Mouse (Mus musculus): ENCODE data around the gene Enox1. TPM values are rescaled to one million over a fixed set of nuclear protein-coding genes. Genes with fewer than 3 reads are reported as not detected.

The Enox1 gene
- polyA plus RNA-seq, 1 experiment = 0.65 TPM

DNA sequence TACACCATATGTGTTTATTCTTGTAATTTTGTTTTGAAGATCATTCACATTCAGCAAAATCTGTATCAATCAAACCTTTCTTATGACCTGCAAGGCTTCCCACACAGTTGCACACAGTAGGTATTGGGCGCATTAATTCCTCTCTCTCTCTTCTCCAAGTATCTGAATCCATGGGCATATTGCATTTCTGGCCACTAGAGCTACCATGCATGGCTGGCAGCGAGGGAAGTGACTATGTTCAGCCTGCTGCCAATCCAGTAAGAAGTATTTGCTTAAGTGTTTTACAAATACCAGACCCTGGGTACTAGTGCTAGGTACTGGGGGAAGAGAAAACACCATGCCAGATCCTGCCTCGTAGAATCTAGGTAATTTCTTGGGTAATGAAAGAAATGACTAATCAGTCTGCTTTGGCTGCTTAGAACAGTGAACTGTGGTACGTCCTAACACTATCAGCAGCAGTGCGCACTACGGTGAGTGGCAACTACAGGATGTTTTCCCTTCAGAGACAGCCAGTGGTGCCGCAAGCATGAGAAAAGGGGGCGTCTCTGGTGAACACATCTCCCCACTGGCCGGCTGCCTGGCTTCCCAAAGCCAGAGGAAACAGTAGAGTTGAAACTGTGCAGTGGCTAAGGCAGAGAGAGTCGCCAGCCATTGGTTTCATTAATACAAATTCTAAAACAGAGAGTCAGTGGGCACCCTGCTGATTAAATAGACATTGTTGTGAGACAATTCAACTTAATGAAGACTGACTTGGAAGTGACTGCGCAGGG, 428.7 kb downstream of the Enox1 start:
- no peaks in the 10 kb centered on the region for H3K4me1 ChIP-seq (ENCODE audit: control insufficient read depth, insufficient read depth, low read length)
- H3K4me3 ChIP-seq (replicated peaks; ENCODE audit: control insufficient read depth, low read depth, low read length) = no peak overlapping the region
- TF ChIP-seq CTCF (IDR thresholded peaks at IDR 0.05; ENCODE audit: control insufficient read depth, insufficient read depth, low read length) (no peak), POLR2A (IDR thresholded peaks at IDR 0.05; ENCODE audit: borderline replicate concordance, control insufficient read depth, low read depth, low read length) (no peak)
- H3K27ac ChIP-seq (ENCODE audit: control insufficient read depth, insufficient read depth, low read depth, low read length, poor library complexity) = no peak overlapping the region
- WGBS = 77% methylated on average over 11 of the region's 11 CpGs

DNA sequence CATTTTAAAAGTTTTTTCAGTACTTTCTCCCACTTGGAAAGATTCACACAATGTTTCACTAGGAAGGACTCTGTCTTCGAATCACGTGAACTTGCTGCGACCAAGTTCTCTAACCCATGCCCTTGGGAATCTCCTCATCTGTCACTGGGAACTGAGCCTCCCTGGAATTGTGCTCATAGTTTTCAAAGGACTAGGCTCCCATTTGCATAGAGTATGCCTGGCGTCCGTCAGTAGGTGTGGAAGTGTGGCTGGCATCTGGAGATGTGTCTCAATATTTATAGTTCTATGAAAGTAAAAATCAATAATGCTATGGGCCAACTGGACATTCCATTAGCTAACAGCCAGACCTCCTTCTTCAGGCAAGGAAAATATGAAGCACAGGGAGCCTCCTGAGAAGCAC, 429.5 kb downstream of the Enox1 start:
- H3K4me1 ChIP-seq (ENCODE audit: control insufficient read depth, insufficient read depth, low read length) = no peaks in the 10 kb centered on the region
- WGBS = 80% methylated on average over 5 of the region's 5 CpGs
- TF ChIP-seq POLR2A (IDR thresholded peaks at IDR 0.05; ENCODE audit: borderline replicate concordance, control insufficient read depth, low read depth, low read length) = no peak
- no peak for TF ChIP-seq CTCF (IDR thresholded peaks at IDR 0.05; ENCODE audit: control insufficient read depth, insufficient read depth, low read length)
- no peak overlapping the region for H3K27ac ChIP-seq (ENCODE audit: control insufficient read depth, insufficient read depth, low read depth, low read length, poor library complexity)
- H3K4me3 ChIP-seq (replicated peaks; ENCODE audit: control insufficient read depth, low read depth, low read length) = no peak overlapping the region

DNA sequence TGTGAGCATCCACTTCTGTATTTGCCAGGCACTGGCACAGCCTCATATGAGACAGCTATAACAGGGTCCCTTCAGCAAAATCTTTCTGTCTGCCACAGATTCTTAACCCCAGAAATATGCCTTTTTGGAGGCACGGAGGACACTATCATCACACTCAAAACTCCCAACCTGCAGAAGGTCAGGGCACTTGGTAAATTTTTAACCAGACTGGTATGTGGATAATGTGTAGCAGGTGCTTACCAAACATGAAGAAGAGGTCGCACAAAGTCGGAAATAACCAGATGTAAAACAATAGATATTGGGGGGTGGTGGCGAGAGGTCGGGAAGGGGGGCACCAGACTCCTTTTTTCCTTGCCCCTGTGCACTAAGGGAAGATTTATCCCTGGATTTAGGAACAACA, 430.6 kb downstream of the Enox1 start:
- TF ChIP-seq POLR2A (IDR thresholded peaks at IDR 0.05; ENCODE audit: borderline replicate concordance, control insufficient read depth, low read depth, low read length) = no peak
- TF ChIP-seq CTCF (IDR thresholded peaks at IDR 0.05; ENCODE audit: control insufficient read depth, insufficient read depth, low read length) = no peak
- WGBS = 78% methylated on average over 5 of the region's 5 CpGs
- Histone ChIP-seq H3K4me3 (replicated peaks; ENCODE audit: control insufficient read depth, low read depth, low read length) (no peak overlapping the region), H3K27ac (ENCODE audit: control insufficient read depth, insufficient read depth, low read depth, low read length, poor library complexity) (no peak overlapping the region), H3K4me1 (ENCODE audit: control insufficient read depth, insufficient read depth, low read length) (no peaks in the 10 kb centered on the region)

DNA sequence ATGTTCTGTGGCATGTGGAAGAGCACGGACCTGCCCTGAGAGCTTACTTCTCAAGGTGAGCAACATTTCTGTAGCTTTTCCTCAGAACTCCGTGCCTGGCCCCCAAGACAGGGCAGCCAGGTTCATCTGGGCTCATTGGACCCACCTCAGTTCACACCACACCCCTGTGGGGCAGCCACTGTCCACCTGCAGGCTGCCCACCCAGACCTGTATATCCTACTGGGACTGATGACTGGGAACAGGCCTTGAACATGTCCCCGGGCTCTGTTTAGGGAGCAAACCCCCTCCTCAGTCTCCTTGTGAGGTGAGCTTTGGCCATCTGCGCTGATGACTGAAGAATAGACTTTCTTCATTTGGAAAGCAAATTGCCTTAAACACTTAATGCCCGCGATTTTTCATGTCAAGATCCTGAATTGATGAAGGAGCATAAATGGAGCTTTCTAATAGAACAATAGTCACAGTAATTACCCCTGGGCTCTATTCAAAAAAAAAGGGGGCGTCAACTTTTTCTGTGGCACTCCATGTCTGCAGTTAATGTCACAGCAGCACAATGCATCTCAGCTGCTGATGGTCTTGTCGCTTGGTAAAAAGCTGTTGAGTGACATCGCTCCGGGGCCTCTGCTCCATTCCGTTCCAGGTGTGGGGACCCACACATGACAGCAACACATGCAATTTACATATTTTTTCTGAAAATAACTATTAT, 436.7 kb downstream of the Enox1 start:
- TF ChIP-seq CTCF (IDR thresholded peaks at IDR 0.05; ENCODE audit: control insufficient read depth, insufficient read depth, low read length) = no peak
- TF ChIP-seq POLR2A (IDR thresholded peaks at IDR 0.05; ENCODE audit: borderline replicate concordance, control insufficient read depth, low read depth, low read length) = no peak

DNA sequence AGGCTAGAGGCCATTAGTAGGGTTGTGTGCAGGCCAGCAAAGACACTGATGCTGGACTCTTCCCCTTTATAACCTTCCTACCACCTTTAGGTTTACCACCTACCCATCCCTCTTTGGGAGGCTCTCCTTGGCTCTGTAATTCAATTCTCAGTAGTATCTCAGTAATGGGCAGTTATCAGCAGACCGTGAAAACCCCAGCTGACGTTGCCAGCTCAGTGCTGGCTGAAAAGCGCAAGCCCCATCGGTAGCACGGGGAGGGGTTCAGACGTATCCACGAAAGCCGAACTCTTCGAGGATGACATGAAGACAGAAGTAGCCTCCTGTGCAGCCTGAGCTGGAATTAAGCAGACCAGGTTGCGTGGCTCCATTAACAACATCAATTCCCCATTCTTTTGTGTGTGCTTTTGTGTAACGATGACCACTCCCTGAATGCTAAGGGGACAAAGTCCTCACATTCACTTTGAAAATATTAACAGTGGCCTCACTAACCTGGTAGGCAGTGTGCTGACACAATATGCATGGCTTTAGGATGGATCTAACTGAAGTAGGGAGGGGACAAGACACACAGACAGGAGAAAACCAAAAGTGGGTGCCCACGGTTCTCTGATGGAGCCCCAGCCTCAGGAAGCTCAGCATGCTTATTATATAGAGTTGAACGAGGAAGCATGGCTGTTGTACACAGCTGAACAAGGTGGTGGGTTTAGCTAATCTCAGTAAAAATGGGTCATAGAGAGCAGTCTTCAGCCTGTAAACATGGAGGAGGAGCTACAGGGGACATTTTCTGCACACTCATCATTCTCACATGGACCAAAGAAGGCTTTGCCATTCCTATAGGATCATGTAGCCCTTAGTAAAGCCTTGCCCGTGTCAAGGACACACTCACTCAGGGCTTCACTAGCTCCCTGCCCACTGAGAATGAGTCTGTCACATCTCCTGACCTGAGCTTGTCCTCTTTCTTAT, 439.9 kb downstream of the Enox1 start:
- Histone ChIP-seq H3K27ac (ENCODE audit: control insufficient read depth, insufficient read depth, low read depth, low read length, poor library complexity) (no peak overlapping the region), H3K4me3 (replicated peaks; ENCODE audit: control insufficient read depth, low read depth, low read length) (no peak overlapping the region), H3K4me1 (ENCODE audit: control insufficient read depth, insufficient read depth, low read length) (no peaks in the 10 kb centered on the region)
- TF ChIP-seq CTCF (IDR thresholded peaks at IDR 0.05; ENCODE audit: control insufficient read depth, insufficient read depth, low read length) = no peak
- no peak for TF ChIP-seq POLR2A (IDR thresholded peaks at IDR 0.05; ENCODE audit: borderline replicate concordance, control insufficient read depth, low read depth, low read length)
- WGBS = 86% methylated on average over 14 of the region's 14 CpGs

More for the DNA sequence above, 436.7 kb downstream of the Enox1 start:
- WGBS = 84% methylated on average over 11 of the region's 11 CpGs
- Histone ChIP-seq H3K27ac (ENCODE audit: control insufficient read depth, insufficient read depth, low read depth, low read length, poor library complexity) (no peak overlapping the region), H3K4me3 (replicated peaks; ENCODE audit: control insufficient read depth, low read depth, low read length) (no peak overlapping the region), H3K4me1 (ENCODE audit: control insufficient read depth, insufficient read depth, low read length) (no peaks in the 10 kb centered on the region)

DNA sequence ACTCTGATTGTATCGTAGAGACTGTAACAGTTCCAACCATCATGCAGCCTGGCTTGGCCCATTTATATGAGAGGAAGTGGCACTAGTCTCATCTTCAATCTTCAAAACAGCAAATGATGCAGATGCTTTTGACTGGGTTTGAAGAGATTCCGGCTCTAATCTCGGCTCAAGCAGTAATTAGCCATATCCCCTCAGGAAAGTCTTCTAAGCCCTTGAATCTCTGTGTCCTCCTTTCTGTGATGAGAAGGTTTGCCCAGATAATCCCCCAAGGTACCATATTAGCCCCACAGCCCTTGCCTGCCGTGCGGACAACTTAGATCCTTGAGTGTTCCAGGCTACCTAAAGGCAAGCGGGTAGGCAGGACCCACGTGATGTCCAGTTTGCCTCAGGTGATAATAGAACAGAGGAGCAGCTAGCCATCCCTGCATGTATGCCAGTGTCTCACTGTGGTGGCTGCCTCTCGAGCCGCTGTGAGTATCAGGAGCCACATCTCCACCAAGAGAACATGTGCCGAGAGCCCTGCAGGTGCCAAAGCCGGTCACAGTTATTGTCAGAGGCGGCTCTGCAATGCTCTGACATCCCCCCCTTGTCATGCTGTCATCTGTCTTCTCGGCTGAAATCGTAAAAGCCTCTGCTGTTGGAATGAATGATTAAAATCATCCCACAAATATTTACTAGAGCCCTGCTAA, 442.6 kb downstream of the Enox1 start:
- 84% methylated on average over 14 of the region's 14 CpGs for WGBS
- H3K27ac ChIP-seq (ENCODE audit: control insufficient read depth, insufficient read depth, low read depth, low read length, poor library complexity) = no peak overlapping the region
- TF ChIP-seq POLR2A (IDR thresholded peaks at IDR 0.05; ENCODE audit: borderline replicate concordance, control insufficient read depth, low read depth, low read length) (no peak), CTCF (IDR thresholded peaks at IDR 0.05; ENCODE audit: control insufficient read depth, insufficient read depth, low read length) (no peak)
- no peaks in the 10 kb centered on the region for H3K4me1 ChIP-seq (ENCODE audit: control insufficient read depth, insufficient read depth, low read length)
- no peak overlapping the region for H3K4me3 ChIP-seq (replicated peaks; ENCODE audit: control insufficient read depth, low read depth, low read length)

DNA sequence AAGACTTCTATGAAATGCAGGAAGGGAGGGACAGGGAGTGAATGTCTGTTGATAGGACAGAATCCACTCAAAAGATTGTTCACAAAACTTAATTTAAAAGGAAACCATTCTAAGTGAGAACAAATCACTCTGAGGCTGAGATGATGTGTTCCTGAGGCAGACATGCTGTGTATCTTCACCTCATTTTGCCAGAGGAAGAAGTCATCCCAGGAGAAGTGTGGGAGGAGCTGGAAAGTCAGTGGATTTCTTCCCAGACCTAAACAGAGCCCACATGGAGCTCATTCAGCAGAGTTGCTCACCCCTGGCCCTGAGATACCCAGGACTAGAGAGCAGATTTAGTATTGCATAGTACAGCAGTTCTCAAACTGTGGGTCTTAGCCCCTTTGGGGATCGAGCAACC, 444.2 kb downstream of the Enox1 start:
- WGBS = 85% methylated on average over 1 of the region's 1 CpGs
- H3K4me1 ChIP-seq (ENCODE audit: control insufficient read depth, insufficient read depth, low read length) = no peaks in the 10 kb centered on the region
- H3K27ac ChIP-seq (ENCODE audit: control insufficient read depth, insufficient read depth, low read depth, low read length, poor library complexity) = no peak overlapping the region
- no peak for TF ChIP-seq CTCF (IDR thresholded peaks at IDR 0.05; ENCODE audit: control insufficient read depth, insufficient read depth, low read length)
- no peak for TF ChIP-seq POLR2A (IDR thresholded peaks at IDR 0.05; ENCODE audit: borderline replicate concordance, control insufficient read depth, low read depth, low read length)
- no peak overlapping the region for H3K4me3 ChIP-seq (replicated peaks; ENCODE audit: control insufficient read depth, low read depth, low read length)
